Mouse (Mus musculus): ENCODE data around the gene Tmem200a.
"Not testable (repeated sequence)": the region's sequence is repeated elsewhere in the genome, so short reads cannot be mapped to it uniquely, and the experiment has no call there.

Gene Tmem200a

GRCm38 (mm10) chr10:25962863-25963262, 116.0 kb downstream of the Tmem200a start:
- no peak for DNase-seq

- no peak for DNase-seq
These were observed 117.8 kb downstream of the Tmem200a start for GRCm38 (mm10) chr10:25961066-25961465.

GRCm38 (mm10) chr10:25958762-25959753, 119.8 kb downstream of the Tmem200a start:
- no peak for DNase-seq

GRCm38 (mm10) chr10:25954641-25955228, 124.1 kb downstream of the Tmem200a start:
- no peak for DNase-seq

DNA sequence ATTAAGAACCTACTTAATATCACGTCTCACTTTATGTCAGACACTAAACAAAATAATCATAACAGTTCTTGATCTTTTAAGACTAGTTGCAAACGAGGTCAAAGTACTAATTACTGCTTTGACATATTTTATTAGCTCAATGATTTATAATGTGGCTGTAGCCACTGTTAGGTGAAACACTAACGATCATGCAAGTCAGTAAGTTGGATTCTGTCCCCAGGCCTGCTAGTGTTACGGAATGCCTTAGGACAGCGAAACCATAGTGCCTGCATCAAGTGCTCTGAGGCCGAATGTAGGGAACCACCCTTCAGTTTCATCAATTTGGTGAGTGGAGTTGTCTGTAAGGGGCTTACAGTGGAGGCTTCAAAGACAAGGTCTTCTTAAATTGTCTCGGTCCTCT, 126.0 kb downstream of the Tmem200a start:
- DNase-seq, result no peak

GRCm38 (mm10) chr10:25952150-25952549, 126.7 kb downstream of the Tmem200a start:
- DNase-seq, result no peak

GRCm38 (mm10) chr10:25945866-25946265, 133.0 kb downstream of the Tmem200a start:
- DNase-seq, result no peak

GRCm38 (mm10) chr10:25944641-25945040, 134.2 kb downstream of the Tmem200a start:
- DNase-seq, result no peak

GRCm38 (mm10) chr10:25931796-25932195, 147.1 kb downstream of the Tmem200a start:
- no peak for DNase-seq

DNA sequence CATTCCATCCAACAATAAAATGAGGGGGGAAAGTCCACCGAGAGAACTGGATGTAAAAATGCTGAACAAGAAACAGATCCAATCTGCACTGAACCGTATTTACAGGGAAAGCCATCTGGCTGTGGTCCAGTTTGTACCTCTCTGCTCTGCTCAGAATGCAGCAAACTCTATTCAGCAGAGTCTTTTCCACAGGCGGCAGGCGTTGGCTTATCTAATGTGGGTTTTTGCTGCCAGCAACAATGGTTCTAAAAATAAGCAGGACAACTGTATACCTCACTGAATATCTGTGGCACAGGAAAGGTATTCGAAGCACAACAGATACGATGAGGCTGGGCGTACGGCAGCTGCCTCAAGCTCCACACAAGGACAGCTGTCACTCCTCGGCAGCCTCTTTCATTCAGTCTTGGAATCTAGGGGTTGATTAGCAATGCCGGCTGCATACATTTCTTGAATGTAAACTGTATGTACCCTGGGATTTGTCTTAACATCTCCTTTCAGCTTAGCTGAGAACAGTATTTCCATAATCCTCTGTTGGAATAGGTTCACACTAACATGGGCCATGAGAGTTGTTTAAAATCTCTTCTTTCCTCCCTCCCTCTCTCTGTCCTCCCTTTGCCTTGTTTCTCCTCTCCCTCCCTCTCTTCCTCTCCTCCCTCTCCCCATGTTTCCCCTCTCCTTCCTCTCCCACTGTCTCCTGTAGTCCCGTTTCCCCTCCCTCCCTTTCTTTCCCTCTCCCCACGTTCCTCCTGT, 149.3 kb downstream of the Tmem200a start:
- peak; percentile 30 for DNase-seq

DNA sequence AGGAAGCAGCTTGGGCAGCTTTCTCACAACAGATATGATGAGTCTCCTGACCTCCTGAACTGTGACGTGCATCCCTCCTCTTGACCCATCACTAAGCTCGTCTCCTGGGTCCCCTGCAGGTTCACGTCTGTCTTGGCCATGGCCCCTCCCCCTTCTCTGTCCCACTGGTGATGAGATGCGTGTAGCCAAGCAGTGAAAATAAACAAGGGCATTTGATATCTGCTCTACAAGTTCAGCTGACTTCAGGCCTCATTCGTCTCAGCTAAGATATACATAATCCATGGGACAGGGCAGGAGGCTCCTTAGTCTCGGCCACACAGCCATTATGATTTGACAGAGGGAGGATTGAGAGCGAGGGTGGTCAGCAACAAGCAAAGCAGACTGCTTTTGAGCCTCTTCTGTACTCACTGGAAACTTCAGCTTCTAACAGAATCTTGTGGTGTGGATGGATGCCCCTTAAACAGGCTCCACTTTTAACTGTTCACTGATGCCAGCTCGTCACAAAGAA, 149.9 kb downstream of the Tmem200a start:
- DNase-seq, result no peak

- DNase-seq, result no peak
These were observed 150.4 kb downstream of the Tmem200a start for GRCm38 (mm10) chr10:25928448-25928786.

GRCm38 (mm10) chr10:25927553-25928447, 151.1 kb downstream of the Tmem200a start:
- DNase-seq, result no peak

DNA sequence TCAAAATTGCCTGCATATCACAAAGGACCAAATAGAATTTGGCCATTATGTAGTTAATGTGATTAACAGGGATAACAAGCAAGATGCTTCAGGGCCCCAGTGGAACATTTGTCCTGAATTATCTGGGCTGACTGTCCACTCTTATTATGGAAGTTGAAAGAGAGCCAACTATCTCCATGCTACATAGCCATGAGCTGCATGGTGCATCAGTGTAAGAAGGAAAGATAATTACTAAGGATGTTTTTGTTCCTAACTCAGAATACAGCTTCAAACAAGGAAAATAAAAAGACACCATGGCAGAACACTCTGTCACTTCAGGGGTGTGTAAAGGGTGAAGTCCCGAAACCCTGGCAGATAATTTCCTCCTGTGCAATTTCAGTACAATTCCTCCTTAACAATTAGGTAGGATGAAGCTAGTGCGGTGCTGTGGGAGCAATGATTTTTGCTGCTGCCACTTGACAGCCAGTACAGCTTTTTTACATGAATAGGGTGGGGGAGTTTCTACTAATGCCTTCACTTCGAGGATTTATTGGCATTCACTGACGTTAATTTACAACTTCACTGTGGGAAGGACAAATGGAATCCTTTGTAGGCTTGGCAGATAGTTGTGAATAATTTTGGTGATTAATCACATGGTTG, 158.1 kb downstream of the Tmem200a start:
- no peak for DNase-seq

GRCm38 (mm10) chr10:25918103-25918502, 160.7 kb downstream of the Tmem200a start:
- DNase-seq, result no peak

GRCm38 (mm10) chr10:25910270-25910669, 168.6 kb downstream of the Tmem200a start:
- no peak for DNase-seq

DNA sequence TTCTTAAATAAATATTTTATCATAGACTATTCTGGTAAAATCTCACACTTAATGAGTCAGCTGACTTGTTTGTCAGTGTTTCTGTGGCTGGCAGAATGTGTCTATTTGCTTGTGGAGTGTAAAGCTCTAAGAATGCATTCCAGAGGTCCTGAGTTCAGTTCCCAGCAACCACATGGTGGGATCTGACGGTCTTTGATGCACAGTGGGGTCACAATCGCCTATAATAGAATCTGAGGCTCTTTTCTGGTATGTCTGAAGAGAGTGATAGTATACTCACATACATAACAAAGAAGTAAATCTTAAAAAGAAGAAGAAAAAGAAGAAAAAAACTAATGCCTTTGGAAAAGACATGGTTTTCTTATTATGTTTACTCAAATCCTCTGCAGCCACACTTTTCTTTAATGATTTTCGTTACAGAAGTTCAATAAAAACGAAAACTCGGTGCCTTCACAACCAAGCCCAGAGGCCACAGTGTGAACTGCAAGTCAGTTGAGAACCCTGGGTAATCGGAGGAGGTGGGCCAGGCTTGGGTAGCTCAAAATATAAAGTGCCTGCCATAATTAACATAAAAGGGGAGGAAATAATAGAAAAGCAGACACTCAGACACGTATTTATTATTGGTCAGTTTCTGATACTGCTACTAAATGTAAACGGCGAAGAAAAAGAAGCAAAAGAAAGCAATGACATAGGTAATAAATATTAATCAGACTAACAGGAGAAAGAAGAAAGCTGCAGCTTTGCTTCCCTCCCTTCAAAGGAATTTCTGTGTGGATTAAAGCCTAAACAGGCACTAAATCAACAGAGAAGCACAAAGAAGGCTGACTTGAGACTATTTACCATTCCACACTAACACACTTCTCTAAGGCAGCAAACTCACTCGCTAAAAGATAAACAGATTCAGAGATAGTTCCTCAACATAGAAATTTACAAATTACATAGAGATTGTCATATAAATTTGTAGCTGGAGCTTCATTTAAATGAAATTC, 170.5 kb downstream of the Tmem200a start:
- no peak for DNase-seq

DNA sequence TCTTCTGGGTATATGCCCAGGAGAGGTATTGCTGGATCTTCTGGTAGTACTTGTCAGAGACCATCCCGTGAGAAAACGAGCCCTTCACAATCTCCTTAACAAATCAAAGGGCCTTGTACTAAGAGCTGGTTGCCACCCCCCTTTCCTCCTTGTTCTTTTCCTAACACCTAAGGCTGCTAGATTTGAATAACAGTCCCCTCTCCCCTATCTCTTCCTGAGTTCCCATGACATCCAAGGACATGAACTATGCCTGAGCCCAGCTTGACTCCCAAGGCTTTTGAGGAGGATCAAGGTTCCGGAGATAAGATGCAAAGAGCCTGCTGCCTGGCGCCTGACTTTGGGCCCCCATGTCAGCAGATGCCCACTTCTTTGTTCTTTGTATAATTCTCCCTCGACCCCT, 184.7 kb downstream of the Tmem200a start:
- DNase-seq, result not testable (repeated sequence)

DNA sequence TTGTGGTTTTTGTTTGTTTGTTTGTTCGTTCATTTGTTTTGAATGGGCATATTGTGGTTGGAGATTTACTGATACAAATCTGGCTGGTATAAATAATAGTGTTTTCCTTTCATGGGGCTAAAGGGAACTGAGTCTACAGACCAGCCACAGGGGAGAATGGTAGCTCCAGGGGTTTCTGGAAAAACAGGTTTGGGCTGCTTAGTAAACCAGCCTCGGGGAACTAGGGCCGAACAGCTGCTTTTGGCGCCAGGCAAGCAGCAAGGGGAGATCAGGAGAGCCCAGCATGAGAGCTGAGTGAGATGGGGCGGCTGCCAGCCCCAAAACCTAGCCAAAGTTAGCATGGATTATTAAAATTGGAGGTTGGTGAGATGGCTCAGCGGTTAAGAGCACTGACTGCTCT, 191.6 kb downstream of the Tmem200a start:
- DNase-seq, result no peak

DNA sequence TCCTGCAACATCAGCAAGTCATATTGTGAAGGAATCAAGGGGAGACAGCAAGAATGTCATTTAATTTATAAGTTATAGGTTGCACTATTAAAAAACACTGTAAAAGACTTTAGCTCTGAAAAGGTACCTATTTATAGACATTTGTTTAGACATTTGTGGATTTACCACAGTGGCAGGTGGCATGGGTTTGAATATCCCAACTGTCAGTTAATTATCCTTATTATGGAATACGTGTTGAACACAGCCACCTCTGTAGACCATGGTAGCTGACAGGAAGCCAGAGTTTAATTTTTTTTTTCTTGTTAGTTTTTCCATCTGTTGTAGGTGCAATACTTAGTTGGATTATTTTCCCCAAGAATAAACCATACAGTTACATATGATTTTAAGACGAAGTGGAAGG, 194.3 kb downstream of the Tmem200a start:
- no peak for DNase-seq
